Mouse (Mus musculus) myocyte (in vitro differentiated cells): ENCODE data around the gene Ndufa8.

Experiments
- CEBPB ChIP-seq: IDR thresholded peaks from 2 replicates; pipeline ENCODE4 v1.6.1; 2011; ENCODE audit warnings: mild to moderate bottlenecking, moderate library complexity; ENCODE audit not compliant: poor library complexity, insufficient read depth, severe bottlenecking
- E2F4 ChIP-seq: IDR thresholded peaks from one replicate; pipeline ENCODE4 v1.6.1; 2011; ENCODE audit warnings: mild to moderate bottlenecking, control low read depth, moderate library complexity; ENCODE audit not compliant: insufficient read depth
- MAX ChIP-seq: IDR thresholded peaks from one replicate; pipeline ENCODE4 v1.6.1; 2011; ENCODE audit warnings: low read depth, mild to moderate bottlenecking, control low read depth
- MYOD1 ChIP-seq, 3 experiments: IDR thresholded peaks; one replicate each; pipeline ENCODE4 v1.6.1; 2011; ENCODE audit warnings: control low read depth in 2 of 3, low read depth in 2 of 3, mild to moderate bottlenecking in 2 of 3, moderate library complexity in 1 of 3; ENCODE audit not compliant: insufficient read length in 2 of 3, control insufficient read depth in 1 of 3
- MYOG ChIP-seq, 3 experiments: IDR thresholded peaks; one replicate each; pipeline ENCODE4 v1.6.1; 2011; ENCODE audit warnings: control low read depth in 2 of 3, low read depth in 2 of 3, mild to moderate bottlenecking in 2 of 3; ENCODE audit not compliant: insufficient read length in 2 of 3, control insufficient read depth in 1 of 3, insufficient read depth in 1 of 3
- POLR2A ChIP-seq: IDR thresholded peaks from one replicate; pipeline ENCODE4 v1.6.1; 2011; ENCODE audit warnings: low read depth, mild to moderate bottlenecking, control low read depth, moderate library complexity; ENCODE audit not compliant: insufficient read length
- POLR2AphosphoS2 ChIP-seq: IDR thresholded peaks from one replicate; pipeline ENCODE4 v1.6.1; 2011; ENCODE audit warnings: low read depth, control low read depth; ENCODE audit not compliant: insufficient read length
- SRF ChIP-seq: IDR thresholded peaks from one replicate; pipeline ENCODE4 v1.6.1; 2011; ENCODE audit warnings: low read depth; ENCODE audit not compliant: control insufficient read depth, insufficient read length
- TCF12 ChIP-seq: IDR thresholded peaks from one replicate; pipeline ENCODE4 v1.6.1; 2011; ENCODE audit warnings: mild to moderate bottlenecking, control low read depth; ENCODE audit not compliant: poor library complexity, insufficient read depth, severe bottlenecking
- TCF3 ChIP-seq: IDR thresholded peaks from one replicate; pipeline ENCODE4 v1.6.1; 2011; ENCODE audit warnings: low read depth, control low read depth; ENCODE audit not compliant: insufficient read length
- USF1 ChIP-seq: IDR thresholded peaks from one replicate; pipeline ENCODE4 v1.6.1; 2011; ENCODE audit warnings: low read depth, mild to moderate bottlenecking, control low read depth, moderate library complexity

DNA sequence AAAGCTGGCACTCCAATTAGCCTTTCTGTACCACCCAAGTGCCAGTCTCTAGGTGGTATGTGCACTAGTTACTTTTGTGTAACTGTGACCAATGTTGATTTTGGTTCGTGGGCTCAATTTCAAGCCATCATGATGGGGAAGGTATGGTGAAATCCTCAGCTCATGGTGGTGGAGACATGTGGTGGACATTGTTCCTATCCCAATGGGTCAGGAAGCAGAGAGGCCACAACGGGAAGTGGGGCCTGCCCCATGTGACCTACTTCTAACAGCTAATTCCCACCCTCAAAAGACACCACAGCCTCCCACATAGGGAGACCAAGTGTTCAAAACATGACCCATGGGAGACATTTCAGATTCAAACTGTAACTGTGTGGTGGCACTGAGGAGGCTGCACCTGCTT, 52.5 kb downstream of the Ndufa8 start:
- TF ChIP-seq CEBPB = no peak
- TF ChIP-seq POLR2A = no peak
- TF ChIP-seq MYOD1 (IDR thresholded peaks at IDR 0.05; ENCODE audit: control insufficient read depth in 1 of 3, insufficient read length in 2 of 3, low read depth in 2 of 3) = no peak
- TF ChIP-seq SRF = no peak
- no peak for TF ChIP-seq TCF3
- no peak for TF ChIP-seq USF1
- TF ChIP-seq MAX = no peak
- TF ChIP-seq E2F4 = no peak
- TF ChIP-seq TCF12 = no peak
- TF ChIP-seq POLR2AphosphoS2 = no peak
- no peak for TF ChIP-seq MYOG (IDR thresholded peaks at IDR 0.05; ENCODE audit: control insufficient read depth in 1 of 3, insufficient read depth in 1 of 3, insufficient read length in 2 of 3, low read depth in 2 of 3)
